Mouse (Mus musculus) liver, embryonic 12.5 days (tissue): ENCODE measurements around the gene Ezh1. TPM values are rescaled to one million over a fixed set of nuclear protein-coding genes. Genes with fewer than 3 reads are reported as not detected.
A peak's percentile ranks its signal among the peaks of the same experiment; 100 is the strongest.

Source experiments
- ATAC-seq: fragments of 200-750 bp; cut with Nextera tagmentation; 2 replicates; pipeline ENCODE4 v1.8.0; 2017; ENCODE audit warnings: moderate number of reproducible peaks, mild to moderate bottlenecking, moderate library complexity
- H3K27ac ChIP-seq: fragments of 300-500 bp; sonication (generic); 2 replicates; pipeline ENCODE4 v1.5.1; 2016; ENCODE audit warnings: mild to moderate bottlenecking
- H3K27me3 ChIP-seq: fragments of 300-500 bp; sonication (generic); replicated peaks from 2 replicates; pipeline ENCODE4 v1.6.1; 2016; ENCODE audit warnings: mild to moderate bottlenecking, moderate library complexity
- H3K36me3 ChIP-seq: fragments of 300-500 bp; sonication (generic); 2 replicates; pipeline ENCODE4 v1.6.1; 2016; ENCODE audit warnings: mild to moderate bottlenecking, moderate library complexity
- H3K4me1 ChIP-seq: fragments of 300-500 bp; sonication (generic); 2 replicates; pipeline ENCODE4 v1.6.1; 2016
- H3K4me2 ChIP-seq: fragments of 300-500 bp; sonication (generic); 2 replicates; pipeline ENCODE4 v1.6.1; 2016; ENCODE audit warnings: mild to moderate bottlenecking, moderate library complexity
- H3K4me3 ChIP-seq: fragments of 300-500 bp; sonication (generic); 2 replicates; pipeline ENCODE4 v1.5.1; 2016; ENCODE audit warnings: mild to moderate bottlenecking, moderate library complexity
- H3K9ac ChIP-seq: fragments of 300-500 bp; sonication (generic); 2 replicates; pipeline ENCODE4 v1.6.1; 2016; ENCODE audit warnings: mild to moderate bottlenecking, moderate library complexity
- H3K9me3 ChIP-seq: fragments of 300-500 bp; sonication (generic); replicated peaks from 2 replicates; pipeline ENCODE4 v1.6.1; 2016; ENCODE audit warnings: mild to moderate bottlenecking, moderate library complexity
- WGBS: fragments of 180-500 bp; shearing (Covaris S2); methylation state at CpG from one replicate; pipeline ENCODE4 v1.1.7; 2016; ENCODE audit not compliant: insufficient replicate concordance; 5-methylcytosine and 5-hydroxymethylcytosine counted together
- polyA plus RNA-seq: library from polyadenylated mRNA; unstranded; fragments of >200 nt; fragmentation: Nextera tagmentation; extraction: Ambion mirVana; gene quantifications from 2 replicates; pipeline ENCODE4 v1.2.1, GENCODE M21; 2016

The Ezh1 gene
- polyA plus RNA-seq, 1 experiment from 2014 or later: 9.8 TPM

- WGBS: 4% methylated on average over 25 of the region's 25 CpGs
- Histone ChIP-seq H3K9me3 (no peaks in the 10 kb centered on the region), H3K4me2 (peak overlapping the region; percentile 49), H3K9ac (no peak overlapping the region), H3K4me3 (peak overlapping the region; percentile 17), H3K4me1 (peaks cover 58% of the 10 kb centered on the region), H3K36me3 (no peaks in the 10 kb centered on the region), H3K27ac (no peak overlapping the region), H3K27me3 (peaks cover 96% of the 10 kb centered on the region)
- ATAC-seq: no peak
Measured at GRCm38 (mm10) chr11:101176117-101176691, 50.1 kb downstream of the Ezh1 start.

GRCm38 (mm10) chr11:101175636-101176116 is 50.6 kb downstream of the Ezh1 start:
- Histone ChIP-seq H3K4me1 (peaks cover 63% of the 10 kb centered on the region), H3K9ac (no peak overlapping the region), H3K4me2 (peak overlapping the region; percentile 49), H3K4me3 (peak overlapping the region; percentile 17), H3K36me3 (no peaks in the 10 kb centered on the region), H3K27me3 (peaks cover 99% of the 10 kb centered on the region), H3K27ac (no peak overlapping the region), H3K9me3 (no peaks in the 10 kb centered on the region)
- no peak for ATAC-seq
- WGBS: 10% methylated on average over 11 of the region's 11 CpGs

- ATAC-seq: no peak
- Histone ChIP-seq H3K4me1 (peaks cover 66% of the 10 kb centered on the region), H3K27me3 (peaks cover 99% of the 10 kb centered on the region)
Measured at GRCm38 (mm10) chr11:101174851-101175628, 51.2 kb downstream of the Ezh1 start, which contains the start of gene Ccr10. Ccr10 (minus strand) TSS chr11:101175443.

DNA sequence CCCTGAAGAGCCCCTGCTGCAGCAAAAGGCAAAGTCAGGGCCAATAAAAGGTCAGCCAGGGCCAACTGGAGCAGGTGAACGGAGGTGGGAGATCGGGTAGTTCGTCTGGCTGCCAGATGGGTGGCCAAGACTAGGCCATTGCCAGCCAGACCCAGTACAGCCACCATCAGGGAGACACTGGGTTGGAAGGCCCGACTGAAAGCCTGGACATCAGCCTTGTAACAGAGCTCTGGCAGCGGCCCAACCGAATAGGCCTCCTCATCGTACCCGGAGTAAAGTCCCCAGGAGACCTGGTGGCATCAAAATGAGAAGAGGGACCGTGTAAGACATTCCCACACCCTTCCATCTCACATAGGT is 51.9 kb downstream of the Ezh1 start:
- Histone ChIP-seq H3K9ac (no peak overlapping the region), H3K4me1 (peaks cover 71% of the 10 kb centered on the region), H3K27me3 (peaks cover 100% of the 10 kb centered on the region), H3K9me3 (no peaks in the 10 kb centered on the region), H3K4me2 (peak overlapping the region; percentile 65), H3K4me3 (peak overlapping the region; percentile 35), H3K27ac (no peak overlapping the region), H3K36me3 (no peaks in the 10 kb centered on the region)
- WGBS: 34% methylated on average over 9 of the region's 9 CpGs
- no peak for ATAC-seq

More at GRCm38 (mm10) chr11:101174851-101175628, 51.2 kb downstream of the Ezh1 start, which contains the start of gene Ccr10:
- H3K4me2 ChIP-seq: peak within 1 kb of the TSS; percentile 65
- no peak within 1 kb of the TSS for H3K27ac ChIP-seq
- H3K36me3 ChIP-seq: no peaks in the 10 kb centered on the region
- WGBS: 19% methylated on average over 14 of the region's 14 CpGs
- H3K9ac ChIP-seq: no peak within 1 kb of the TSS
- no peaks in the 10 kb centered on the region for H3K9me3 ChIP-seq
- peak within 1 kb of the TSS; percentile 35 for H3K4me3 ChIP-seq

DNA sequence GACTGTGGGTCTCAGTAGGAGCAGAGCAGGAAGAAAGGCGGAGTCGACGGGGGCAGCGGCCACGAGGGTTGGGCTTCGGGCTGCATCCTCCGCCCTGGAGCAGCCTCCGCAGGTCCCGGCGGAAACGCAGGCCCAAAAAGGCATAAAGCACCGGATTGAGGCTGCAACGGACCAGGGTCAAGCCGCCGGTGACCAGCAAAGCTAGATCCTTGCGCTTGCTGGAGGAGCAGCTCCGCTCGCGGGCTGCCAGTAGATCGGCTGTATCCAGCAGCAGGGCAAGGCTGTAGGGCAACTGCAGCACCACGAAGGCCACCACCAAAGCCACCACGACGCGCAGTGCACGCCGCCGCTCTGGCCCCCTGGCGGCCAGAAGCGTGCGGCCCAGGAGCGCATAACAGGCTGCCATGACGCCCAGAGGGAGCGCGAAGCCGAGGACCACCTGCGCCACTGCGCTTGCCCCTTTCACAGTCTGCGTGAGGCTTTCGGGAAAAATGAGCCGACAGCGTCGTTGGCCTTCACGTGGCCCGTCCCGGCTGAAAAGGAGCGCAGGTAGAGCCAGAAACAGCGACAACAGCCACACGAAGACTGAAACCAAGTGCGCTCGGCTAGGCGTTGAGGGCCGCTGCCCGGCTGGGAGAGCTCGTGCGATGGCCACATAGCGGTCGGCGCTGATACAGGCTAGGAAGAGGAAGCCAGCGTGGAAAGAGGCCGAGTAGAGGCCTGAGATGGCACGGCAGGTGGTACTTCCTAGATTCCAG is 52.5 kb downstream of the Ezh1 start:
- Histone ChIP-seq H3K4me2 (peak overlapping the region; percentile 65), H3K9ac (peak overlapping the region; percentile 5; the same call in 1 of the 2 replicates), H3K27ac (no peak overlapping the region), H3K27me3 (peaks cover 100% of the 10 kb centered on the region), H3K36me3 (no peaks in the 10 kb centered on the region), H3K9me3 (no peaks in the 10 kb centered on the region), H3K4me1 (peaks cover 75% of the 10 kb centered on the region), H3K4me3 (peak overlapping the region; percentile 35)
- WGBS: 2% methylated on average over 61 of the region's 61 CpGs
- ATAC-seq: peak; percentile 63

- ATAC-seq: no peak
- H3K9me3 ChIP-seq: no peaks in the 10 kb centered on the region
- no peaks in the 10 kb centered on the region for H3K36me3 ChIP-seq
- peaks cover 80% of the 10 kb centered on the region for H3K4me1 ChIP-seq
- 11% methylated on average over 11 of the region's 11 CpGs for WGBS
- H3K27ac ChIP-seq: no peak overlapping the region
- peaks cover 100% of the 10 kb centered on the region for H3K27me3 ChIP-seq
- H3K9ac ChIP-seq: no peak overlapping the region
- peak overlapping the region; percentile 65 for H3K4me2 ChIP-seq
- 0 out of 2 replicates have a peak overlapping the region, but pooled peaks have one; percentile 35 for H3K4me3 ChIP-seq
Measured at GRCm38 (mm10) chr11:101173112-101173511, 53.2 kb downstream of the Ezh1 start.

- ATAC-seq: no peak
- Histone ChIP-seq H3K4me2 (peak overlapping the region; percentile 68), H3K36me3 (peaks cover 5% of the 10 kb centered on the region; the same call in 1 of the 2 replicates), H3K9me3 (no peaks in the 10 kb centered on the region), H3K9ac (peak overlapping the region; percentile 32; the same call in 1 of the 2 replicates), H3K27me3 (peaks cover 100% of the 10 kb centered on the region), H3K27ac (peak overlapping the region; percentile 56), H3K4me3 (peak overlapping the region; percentile 55), H3K4me1 (peaks cover 86% of the 10 kb centered on the region)
- WGBS: 5% methylated on average over 5 of the region's 5 CpGs
Measured at GRCm38 (mm10) chr11:101172434-101172815, 53.8 kb downstream of the Ezh1 start.

DNA sequence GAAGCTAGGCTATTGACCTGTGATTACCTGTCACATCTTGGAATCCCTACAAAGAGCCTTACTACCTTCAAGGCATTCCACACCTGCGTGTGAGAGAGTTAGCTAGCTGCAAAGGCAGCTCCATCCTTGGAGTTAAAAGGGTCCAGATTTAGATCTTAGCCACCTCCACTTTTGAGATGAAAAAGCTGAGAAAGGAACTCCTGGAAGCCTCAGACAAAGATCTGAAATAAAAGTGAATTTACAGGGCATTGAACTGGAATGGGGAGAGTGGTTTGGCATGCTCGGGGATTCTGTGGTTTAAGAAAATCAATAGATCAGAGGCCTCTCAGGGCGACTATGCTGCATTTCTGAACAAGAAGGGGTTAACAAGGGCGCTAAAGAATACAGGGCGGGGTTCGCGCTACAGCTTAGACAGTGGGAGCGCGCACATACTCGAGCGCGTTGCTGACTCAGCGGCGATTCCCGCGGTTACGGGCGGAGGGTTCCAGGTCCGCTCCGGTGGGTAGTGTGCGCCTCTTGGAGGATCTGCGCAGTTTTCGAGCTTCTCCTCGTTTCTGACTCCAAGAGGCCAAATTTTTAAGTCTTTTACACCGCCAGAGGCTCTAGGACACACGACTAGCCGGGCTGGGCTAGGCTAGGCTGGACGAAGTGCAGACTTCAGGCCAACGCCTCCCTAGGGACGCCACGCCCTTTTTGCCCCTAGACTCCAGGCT is 54.4 kb downstream of the Ezh1 start:
- no peaks in the 10 kb centered on the region for H3K9me3 ChIP-seq
- no peak; the same call in 1 of the 2 replicates for ATAC-seq
- H3K27ac ChIP-seq: peak overlapping the region; percentile 56
- WGBS: under 1% methylated on average over 31 of the region's 31 CpGs
- H3K4me3 ChIP-seq: peak overlapping the region; percentile 55
- peaks cover 9% of the 10 kb centered on the region; the same call in 1 of the 2 replicates for H3K36me3 ChIP-seq
- peaks cover 83% of the 10 kb centered on the region for H3K4me1 ChIP-seq
- H3K27me3 ChIP-seq: peaks cover 100% of the 10 kb centered on the region
- peak overlapping the region; percentile 68 for H3K4me2 ChIP-seq
- peak overlapping the region; percentile 32; the same call in 1 of the 2 replicates for H3K9ac ChIP-seq

GRCm38 (mm10) chr11:101170811-101171610 is 55.3 kb downstream of the Ezh1 start, which contains the start of gene Plekhh3:
Plekhh3 (minus strand) TSS chr11:101171351.
- Histone ChIP-seq H3K4me3 (peak within 1 kb of the TSS; percentile 55), H3K9ac (peak within 1 kb of the TSS; percentile 47), H3K36me3 (peaks cover 9% of the 10 kb centered on the region; the same call in 1 of the 2 replicates), H3K27me3 (peaks cover 100% of the 10 kb centered on the region), H3K9me3 (no peaks in the 10 kb centered on the region), H3K4me1 (peaks cover 74% of the 10 kb centered on the region), H3K4me2 (peak within 1 kb of the TSS; percentile 68), H3K27ac (peak within 1 kb of the TSS; percentile 56)
- peak; percentile 84 for ATAC-seq
- under 1% methylated on average over 50 of the region's 50 CpGs for WGBS

- H3K4me2 ChIP-seq: peak within 1 kb of the TSS; percentile 68
- H3K4me3 ChIP-seq: peak within 1 kb of the TSS; percentile 55
- H3K36me3 ChIP-seq: peaks cover 9% of the 10 kb centered on the region; the same call in 1 of the 2 replicates
- H3K4me1 ChIP-seq: peaks cover 73% of the 10 kb centered on the region
- no peaks in the 10 kb centered on the region for H3K9me3 ChIP-seq
- ATAC-seq: no peak
- H3K27me3 ChIP-seq: peaks cover 100% of the 10 kb centered on the region
- peak within 1 kb of the TSS; percentile 18; the same call in 1 of the 2 replicates for H3K27ac ChIP-seq
- H3K9ac ChIP-seq: peak within 1 kb of the TSS; percentile 47
- WGBS: 1% methylated on average over 35 of the region's 35 CpGs
Measured at GRCm38 (mm10) chr11:101170354-101170810, 55.9 kb downstream of the Ezh1 start, which contains the start of gene Cntnap1. Cntnap1 (plus strand) TSS chr11:101170523.
